Mouse (Mus musculus) liver, embryonic 14.5 days (tissue): ENCODE measurements around the gene Slc38a2.

Experiments used
- CTCF ChIP-seq: IDR thresholded peaks from 2 replicates; pipeline ENCODE4 v1.5.1; 2016; ENCODE audit warnings: antibody characterized with exemption, low read depth, control low read depth
- EP300 ChIP-seq: IDR thresholded peaks from 2 replicates; pipeline ENCODE4 v1.6.1; 2016; ENCODE audit warnings: antibody characterized with exemption, low read depth

GRCm38 (mm10) chr15:96676518-96676917 is 23.0 kb downstream of the Slc38a2 start:
- TF ChIP-seq EP300 (no peak), CTCF (no peak)
